Mouse (Mus musculus) embryonic stem cell, embryonic (primary cell): Measurements from ENCODE around the gene Vipas39.

Experiments
- CTCF ChIA-PET, 4 experiments: fragments of 300-600 bp in 2 of 4; fragments of 350-600 bp in 2 of 4; sonication (Branson Sonifier 250); formaldehyde crosslinking; loops; one replicate each; lab custom pipeline; 2022; ENCODE audit warnings: inconsistent platforms in 2 of 4; lab: Charles Lee
- POLR2A ChIA-PET, 4 experiments: fragments of 300-600 bp in 2 of 4; fragments of 350-600 bp in 2 of 4; sonication (Branson Sonifier 250); formaldehyde crosslinking; loops; one replicate each; lab custom pipeline; 2022; ENCODE audit warnings: antibody characterized with exemption in 4 of 4, inconsistent platforms in 1 of 4; lab: Charles Lee

The Vipas39 gene

GRCm38 (mm10) chr12:87230379-87230895 lies 35.6 kb downstream of the Vipas39 start:
- CTCF ChIA-PET, result interaction anchor here in 1 of 4 experiments (1.2 kb wide), 1 partner anchor 10 kb away, joined by 3 read pairs; no protein-coding TSS in a partner anchor

GRCm38 (mm10) chr12:87229633-87230032 lies 36.4 kb downstream of the Vipas39 start:
- CTCF ChIA-PET, result interaction anchor here in 1 of 4 experiments (1.2 kb wide), 1 partner anchor 9 kb away, joined by 3 read pairs; no protein-coding TSS in a partner anchor
- POLR2A ChIA-PET, result interaction anchor here in 2 of 4 experiments (1.1 to 1.7 kb wide), 2 partner anchors 49 to 50 kb away, joined by 4 to 6 read pairs; no protein-coding TSS in a partner anchor

More at GRCm38 (mm10) chr12:87230379-87230895, 35.6 kb downstream of the Vipas39 start:
- POLR2A ChIA-PET, result interaction anchor here in 1 of 4 experiments (1.7 kb wide), 1 partner anchor 48 kb away, joined by 4 read pairs; no protein-coding TSS in a partner anchor

GRCm38 (mm10) chr12:87226801-87227200 lies 39.3 kb downstream of the Vipas39 start:
- CTCF ChIA-PET, result interaction anchor here in 3 of 4 experiments (0.6 to 1.4 kb wide), 10 partner anchors 10 to 459 kb away, joined by 3 to 16 read pairs (median 4); no protein-coding TSS in a partner anchor
- POLR2A ChIA-PET, result interaction anchor here (0.5 to 1.8 kb wide), 12 partner anchors 21 to 1587 kb away, joined by 3 to 5 read pairs (median 3); partner anchors contain the start of genes Pomt2 (in 2 of the 4), Gstz1 (in 1 of the 4), Samd15 (in 1 of the 4) and Sptlc2 (in 1 of the 4)

DNA sequence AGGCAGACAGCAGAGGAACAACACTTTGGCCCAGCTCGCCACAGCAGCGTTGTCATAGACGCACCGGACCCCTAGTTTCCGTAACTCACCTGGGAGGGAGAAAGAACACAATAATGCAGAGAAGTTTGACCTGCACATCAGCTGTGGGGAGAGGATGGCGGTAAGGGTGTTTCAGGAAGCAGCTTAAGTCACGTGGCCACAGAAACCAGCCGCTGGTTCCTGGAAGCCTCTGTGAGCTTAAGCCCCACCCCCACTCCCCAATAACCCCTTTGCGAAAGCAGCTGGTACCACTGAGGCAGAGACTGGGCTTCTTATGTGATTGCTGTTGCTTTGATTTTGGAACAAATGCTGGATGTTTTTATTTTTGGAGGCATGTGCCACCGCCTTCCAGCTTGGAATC lies 41.1 kb downstream of the Vipas39 start:
- POLR2A ChIA-PET, result interaction anchor here in 3 of 4 experiments (0.6 to 2.2 kb wide), 37 partner anchors 8 to 278 kb away, joined by 3 to 12 read pairs (median 3); partner anchors contain the start of genes Pomt2 (in 3 of the 3), Ahsa1 (in 2 of the 3), Vipas39 (in 2 of the 3) and Cipc (in 1 of the 3)
- CTCF ChIA-PET, result interaction anchor here in 2 of 4 experiments (0.7 to 1.2 kb wide), 3 partner anchors 137 to 172 kb away, joined by 3 read pairs; no protein-coding TSS in a partner anchor

GRCm38 (mm10) chr12:87219362-87219761 lies 46.7 kb downstream of the Vipas39 start:
- CTCF ChIA-PET, result interaction anchor here in 2 of 4 experiments (0.6 to 0.9 kb wide), 2 partner anchors 155 to 166 kb away, joined by 3 to 4 read pairs; no protein-coding TSS in a partner anchor

GRCm38 (mm10) chr12:87217596-87217995 lies 48.5 kb downstream of the Vipas39 start:
- ChIA-PET CTCF (no interaction called here), POLR2A (no interaction called here)

More at GRCm38 (mm10) chr12:87219362-87219761, 46.7 kb downstream of the Vipas39 start:
- POLR2A ChIA-PET, result no interaction called here

DNA sequence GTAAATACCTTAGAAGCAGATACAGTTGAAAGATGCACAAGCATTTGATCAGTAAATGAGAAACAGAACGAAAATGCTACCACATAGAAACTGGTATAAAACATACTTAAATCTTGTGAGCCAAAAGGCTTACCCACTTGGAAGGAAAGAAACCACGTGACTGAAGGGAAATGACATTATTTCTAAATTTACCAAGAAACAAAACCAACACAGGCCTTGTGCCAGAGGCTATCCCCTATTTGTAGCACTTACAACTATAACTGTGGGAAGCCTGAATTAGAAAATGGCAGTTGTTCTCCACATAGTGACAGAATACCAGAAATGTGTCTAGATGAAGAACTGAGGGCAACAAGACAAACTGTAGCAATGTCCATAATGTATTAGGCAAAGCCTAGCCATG lies 50.0 kb downstream of the Vipas39 start:
- CTCF ChIA-PET, result no interaction called here
- POLR2A ChIA-PET, result interaction anchor here in 1 of 4 experiments (1.9 kb wide), 1 partner anchor 10 kb away, joined by 6 read pairs; no protein-coding TSS in a partner anchor

GRCm38 (mm10) chr12:87212844-87213606 lies 53.0 kb downstream of the Vipas39 start:
- CTCF ChIA-PET, result no interaction called here
- POLR2A ChIA-PET, result interaction anchor here in 1 of 4 experiments (0.7 kb wide), 1 partner anchor 34 kb away, joined by 3 read pairs; no protein-coding TSS in a partner anchor

- POLR2A ChIA-PET, result interaction anchor here in 2 of 4 experiments (0.6 to 3.0 kb wide), 9 partner anchors 9 to 1376 kb away, joined by 3 to 11 read pairs (median 3); partner anchors contain the start of genes Gstz1 (in 1 of the 2) and Pomt2 (in 1 of the 2)
- CTCF ChIA-PET, result interaction anchor here in 1 of 4 experiments (0.6 kb wide), 1 partner anchor 27 kb away, joined by 5 read pairs; no protein-coding TSS in a partner anchor
Observed at GRCm38 (mm10) chr12:87205789-87206188, 60.3 kb downstream of the Vipas39 start.

- ChIA-PET CTCF (no interaction called here), POLR2A (interaction anchor here in 2 of 4 experiments (0.6 to 2.3 kb wide), 4 partner anchors 9 to 66 kb away, joined by 3 to 7 read pairs (median 4); no protein-coding TSS in a partner anchor)
Observed at GRCm38 (mm10) chr12:87201694-87202093, 64.4 kb downstream of the Vipas39 start.

GRCm38 (mm10) chr12:87199973-87200586 lies 66.0 kb downstream of the Vipas39 start, which contains the start of gene Tmed8:
TSS of gene Tmed8 (minus strand) at chr12:87200454.
- ChIA-PET CTCF (no interaction called here), POLR2A (interaction anchor here in 3 of 4 experiments (0.8 to 2.3 kb wide), 8 partner anchors 18 to 188 kb away, joined by 3 to 7 read pairs (median 4); partner anchors contain the start of genes Pomt2 (in 2 of the 3), Ahsa1 (in 1 of the 3), Gstz1 (in 1 of the 3) and Sptlc2 (in 1 of the 3))

DNA sequence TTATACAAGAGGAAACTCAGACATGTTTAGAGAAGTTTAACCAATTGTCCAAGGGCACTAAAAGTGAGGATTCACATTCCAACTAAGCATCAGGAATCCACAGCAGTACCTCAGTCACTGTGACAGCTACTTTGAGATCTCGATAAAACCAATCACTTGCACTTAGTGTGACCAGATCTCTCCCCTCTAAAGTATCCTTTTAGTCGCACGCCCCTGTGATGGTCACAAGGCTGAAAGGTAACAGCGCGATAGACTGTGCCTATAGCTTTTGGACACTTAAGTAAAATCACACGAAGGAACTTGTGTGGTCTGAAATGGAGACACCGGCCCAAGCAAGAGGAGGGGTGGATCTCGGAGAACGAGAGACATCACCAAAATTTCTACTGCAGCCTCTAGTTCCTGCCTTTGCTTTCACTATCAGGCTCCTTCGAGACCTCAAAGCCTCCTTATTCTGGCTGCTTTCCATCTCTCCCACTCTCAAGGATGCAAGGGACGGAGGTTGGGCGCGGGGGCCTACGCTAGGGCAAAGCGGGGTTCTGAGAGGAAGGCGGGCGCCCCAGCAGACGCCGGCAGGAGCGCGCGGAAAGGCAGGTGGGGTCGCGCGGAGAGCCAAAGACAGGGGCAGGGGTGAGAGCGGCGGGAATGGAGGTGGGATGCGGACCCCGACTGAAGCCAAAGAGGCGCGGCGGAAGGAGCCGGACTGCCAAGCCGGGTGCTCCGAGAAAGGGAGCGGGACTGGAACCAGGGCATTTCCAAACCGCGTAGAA lies 66.7 kb downstream of the Vipas39 start, which contains the start of gene Samd15:
Samd15 (plus strand) TSS at position 518 of the 767 bp plus-strand sequence.
- POLR2A ChIA-PET, result interaction anchor here in 3 of 4 experiments (1.0 to 2.3 kb wide), 4 partner anchors 27 to 68 kb away, joined by 3 to 7 read pairs (median 6); partner anchors contain the start of genes Pomt2 (in 2 of the 3) and Gstz1 (in 1 of the 3)

GRCm38 (mm10) chr12:87198792-87199191 lies 67.3 kb downstream of the Vipas39 start:
- POLR2A ChIA-PET, result interaction anchor here in 1 of 4 experiments (1.0 to 1.8 kb wide), 2 partner anchors 28 to 51 kb away, joined by 3 to 7 read pairs; partner anchors contain the start of gene Pomt2
- CTCF ChIA-PET, result no interaction called here

More for the DNA sequence above, 66.7 kb downstream of the Vipas39 start, which contains the start of gene Samd15:
- CTCF ChIA-PET, result no interaction called here

DNA sequence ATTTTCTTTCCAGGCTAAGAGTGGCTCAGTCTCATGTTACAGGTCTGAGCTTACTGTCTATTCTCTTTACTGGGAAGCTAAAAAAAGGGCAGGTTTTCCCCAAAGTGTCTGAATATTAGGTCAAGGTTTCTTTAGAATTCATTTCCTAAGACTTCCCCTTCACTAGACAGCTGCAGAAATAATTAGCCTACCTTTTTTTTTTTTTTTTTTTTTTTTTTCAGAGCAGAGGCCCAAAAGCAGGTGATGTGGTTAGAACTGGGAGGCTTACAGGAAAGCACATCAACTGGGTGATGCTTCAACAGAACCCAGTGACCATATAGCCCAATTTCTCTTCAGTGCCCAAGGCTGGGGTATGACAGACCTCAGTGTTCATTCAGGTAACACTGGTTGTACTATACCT lies 69.7 kb downstream of the Vipas39 start:
- POLR2A ChIA-PET, result interaction anchor here (0.6 to 1.7 kb wide), 10 partner anchors 11 to 237 kb away, joined by 3 to 7 read pairs (median 3); partner anchors contain the start of genes Gstz1 (in 1 of the 4) and Pomt2 (in 1 of the 4)
- CTCF ChIA-PET, result interaction anchor here in 1 of 4 experiments (0.7 kb wide), 2 partner anchors 11 to 185 kb away, joined by 4 to 5 read pairs; no protein-coding TSS in a partner anchor

DNA sequence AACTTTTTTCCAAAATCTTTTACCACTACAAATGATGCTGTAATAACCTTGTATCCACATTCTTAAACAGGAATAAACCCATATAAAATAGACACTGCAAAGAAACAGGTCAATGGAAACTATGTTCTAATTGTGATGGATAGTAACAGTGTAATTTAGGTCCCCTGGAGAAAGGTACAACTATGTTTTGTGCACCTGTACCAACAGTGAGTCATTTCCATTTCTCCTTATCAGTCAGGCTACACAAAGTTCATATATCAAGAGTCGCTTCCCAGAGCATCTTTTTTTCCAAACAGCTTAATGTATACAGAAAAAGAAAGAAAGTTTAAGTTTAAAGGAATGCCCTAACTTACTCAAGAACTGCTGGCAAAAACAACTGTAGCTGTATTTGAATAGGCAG lies 71.0 kb downstream of the Vipas39 start:
- CTCF ChIA-PET, result interaction anchor here in 3 of 4 experiments (0.5 to 1.7 kb wide), 3 partner anchors 31 to 107 kb away, joined by 3 read pairs; no protein-coding TSS in a partner anchor
- POLR2A ChIA-PET, result interaction anchor here in 1 of 4 experiments (1.1 kb wide), 1 partner anchor 51 kb away, joined by 3 read pairs; no protein-coding TSS in a partner anchor

- POLR2A ChIA-PET, result interaction anchor here in 3 of 4 experiments (0.7 to 2.3 kb wide), 8 partner anchors 9 to 1201 kb away, joined by 3 to 10 read pairs (median 4); partner anchors contain the start of genes Pomt2 (in 2 of the 3) and Gstz1 (in 1 of the 3)
- CTCF ChIA-PET, result interaction anchor here in 2 of 4 experiments (0.6 to 1.6 kb wide), 2 partner anchors 34 to 835 kb away, joined by 3 to 5 read pairs; no protein-coding TSS in a partner anchor
Observed at GRCm38 (mm10) chr12:87193008-87193407, 73.0 kb downstream of the Vipas39 start.
